Mouse (Mus musculus): ENCODE measurements around the gene Grb2.

Gene Grb2

DNA sequence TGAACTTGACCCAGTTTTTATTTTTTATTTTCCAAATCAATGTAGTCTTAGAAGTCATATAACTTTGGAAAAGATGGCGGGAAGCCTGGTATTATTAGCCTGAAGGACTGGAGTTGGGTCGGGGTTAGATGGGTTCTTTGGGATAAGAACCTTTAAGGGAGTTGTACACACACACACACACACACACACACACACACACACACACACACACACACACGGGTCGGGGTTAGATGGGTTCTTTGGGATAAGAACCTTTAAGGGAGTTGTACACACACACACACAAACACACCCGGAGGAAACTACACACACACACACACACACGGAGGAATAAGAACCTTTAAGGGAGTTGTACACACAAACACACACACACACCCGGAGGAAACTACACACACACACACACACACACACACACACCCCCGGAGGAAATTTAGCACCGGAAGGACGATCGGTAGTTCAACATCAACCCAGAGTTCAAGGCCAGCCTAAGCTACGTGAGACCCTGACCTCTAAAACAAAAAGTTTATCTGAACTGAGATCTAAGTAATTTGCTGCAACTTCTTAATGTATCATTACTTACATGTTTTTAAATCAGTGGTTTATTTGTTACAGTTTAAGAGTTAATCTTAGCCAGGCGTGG, 79.8 kb downstream of the Grb2 start:
- DNase-seq (ENCODE audit: low read depth, low spot score) = peak; percentile 53

DNA sequence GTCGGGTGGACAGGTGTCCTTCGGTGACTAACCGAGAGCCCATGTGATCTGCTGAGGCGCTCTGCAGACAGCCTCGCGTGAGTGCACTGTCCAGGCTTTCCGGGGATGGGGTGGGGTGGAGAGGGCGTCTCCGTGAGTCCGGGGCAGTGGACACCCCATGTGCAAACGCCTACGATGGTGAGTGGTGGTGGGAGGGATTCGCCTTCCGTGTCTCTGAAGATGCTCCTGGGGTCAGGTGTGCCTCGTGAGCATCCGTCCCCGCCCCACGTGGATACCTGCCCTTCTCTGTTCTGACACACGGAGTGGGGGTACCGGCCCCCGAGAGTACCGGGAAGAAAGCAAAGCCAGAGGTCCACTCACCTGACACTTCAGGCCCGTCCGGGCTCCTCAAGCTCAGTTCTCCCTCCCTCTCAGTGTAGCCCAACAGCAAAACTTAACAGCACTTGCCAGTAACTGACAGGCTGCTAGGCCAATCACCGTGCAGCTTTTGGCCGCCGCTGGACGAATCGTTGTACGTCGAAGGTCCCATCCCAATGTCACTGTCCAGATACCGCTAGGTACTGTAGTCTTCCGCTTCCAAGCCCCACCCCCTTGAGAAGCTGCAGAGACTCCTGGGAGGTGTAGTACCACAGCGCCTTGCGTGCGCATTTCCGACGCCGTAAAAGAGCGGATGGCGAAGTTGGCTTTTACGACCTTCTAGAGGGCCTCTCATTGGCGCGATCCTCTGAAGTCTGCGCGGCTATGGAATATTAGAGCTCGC, 80.5 kb downstream of the Grb2 start, which contains the start of gene Slc25a19:
Gene Slc25a19 (minus strand): TSS at position 591 of the 760 bp plus-strand sequence.
- DNase-seq (ENCODE audit: low read depth, low spot score) = peak; percentile 100

DNA sequence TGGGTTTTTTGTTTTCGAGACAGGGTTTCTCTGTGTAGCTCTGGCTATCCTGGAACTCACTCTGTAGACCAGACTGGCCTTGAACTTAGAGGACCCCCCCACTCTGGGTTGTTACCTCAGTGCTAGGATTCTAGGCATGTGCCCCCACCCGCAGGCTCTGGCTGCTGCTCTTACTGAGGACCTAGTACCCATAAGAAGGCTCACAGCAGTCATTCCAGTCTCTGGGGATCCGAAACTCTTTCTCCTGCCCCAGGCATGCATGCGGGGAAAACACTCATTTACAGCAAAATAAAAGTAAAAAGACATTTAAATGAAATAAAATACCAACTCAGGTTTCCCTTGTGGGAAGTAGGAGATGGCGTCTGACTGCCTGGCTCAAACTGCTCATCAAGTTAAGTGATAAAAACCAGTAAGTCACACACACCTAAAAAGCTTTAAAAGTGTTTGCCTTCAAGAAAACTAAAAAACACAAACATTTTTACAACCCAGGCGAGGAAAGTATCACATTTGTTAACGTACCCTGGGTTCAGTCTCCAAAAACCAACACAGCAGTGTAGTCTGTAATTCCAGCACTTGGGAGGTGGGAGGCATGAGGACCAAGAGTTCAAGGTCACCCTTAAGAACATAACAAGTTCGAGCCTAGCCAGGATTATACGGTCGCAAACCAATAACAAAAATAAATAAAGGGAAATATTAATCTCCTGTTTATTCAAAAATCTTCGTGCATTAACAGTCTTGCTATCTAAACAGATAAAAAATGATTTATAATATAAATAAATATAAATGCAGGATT, 81.4 kb downstream of the Grb2 start:
- no peak for DNase-seq (ENCODE audit: low read depth, low spot score)

DNA sequence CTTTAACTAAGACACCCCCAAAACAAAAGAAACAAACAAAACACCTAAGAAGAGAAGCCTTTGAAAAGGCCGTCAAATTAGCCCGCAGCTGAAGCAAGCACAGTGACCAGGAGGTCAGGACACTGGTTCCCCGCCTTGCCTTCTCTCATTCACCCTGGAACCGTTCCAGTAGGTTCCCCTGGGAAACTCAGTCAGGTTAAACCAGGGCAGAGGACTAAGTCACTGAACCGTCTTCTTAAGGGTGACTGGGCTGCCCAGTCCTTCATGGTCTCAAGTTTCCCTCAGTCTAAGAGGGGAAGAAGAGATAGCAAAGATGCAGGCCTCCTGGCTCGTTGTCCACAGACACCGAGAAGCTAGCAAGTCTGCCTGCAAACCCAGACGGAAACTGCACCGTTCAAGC, 82.5 kb downstream of the Grb2 start:
- no peak for DNase-seq (ENCODE audit: low read depth, low spot score)

DNA sequence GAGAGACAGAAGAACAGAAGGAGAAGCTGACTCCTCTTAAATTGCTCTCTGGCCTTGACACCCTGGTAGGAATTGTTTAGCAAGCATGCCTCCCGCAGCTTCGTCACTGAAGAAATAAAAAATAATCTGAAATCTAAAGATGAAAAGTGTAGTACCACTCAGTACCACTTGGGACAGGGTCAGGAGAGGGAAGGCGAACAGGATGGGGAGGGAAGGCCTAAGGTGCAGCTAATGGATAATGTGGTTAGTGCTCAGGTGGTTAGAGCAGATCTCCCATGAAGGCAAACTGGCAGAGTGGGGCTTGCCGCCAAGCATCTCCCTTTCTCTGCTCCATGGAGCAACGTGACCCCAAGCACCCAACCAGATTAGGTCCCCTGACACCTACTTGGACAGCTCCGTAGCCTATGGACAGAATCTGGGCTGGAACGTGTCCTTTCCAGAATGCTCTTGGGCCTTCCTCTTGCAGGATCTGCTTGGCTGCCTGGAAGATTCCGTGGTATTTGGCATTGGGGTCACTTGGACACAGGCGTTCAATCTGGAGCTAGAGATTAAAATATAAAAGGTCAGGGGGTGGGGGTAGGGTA, 84.8 kb downstream of the Grb2 start:
- DNase-seq (ENCODE audit: low read depth, low spot score) = peak; percentile 69

DNA sequence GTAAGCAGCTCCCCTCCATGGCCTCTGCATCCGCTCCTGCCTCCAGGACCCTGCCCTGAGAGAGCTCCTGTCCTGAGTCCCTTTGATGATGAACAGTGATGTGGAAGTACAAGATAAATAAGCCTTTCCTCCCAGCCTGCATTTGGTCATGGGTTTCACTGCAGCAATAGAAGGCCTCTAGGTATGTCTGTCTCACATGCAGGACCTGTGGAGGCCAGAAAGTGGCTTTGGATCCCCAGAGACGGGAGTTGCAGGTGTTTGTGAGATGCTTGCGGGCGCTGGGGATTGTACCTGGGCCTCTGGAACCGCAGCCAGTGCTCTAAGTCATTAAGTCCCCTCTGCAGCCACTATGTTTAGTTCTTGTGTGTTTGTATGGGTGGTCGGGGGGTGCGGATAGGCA, 88.4 kb downstream of the Grb2 start:
- no peak for DNase-seq (ENCODE audit: low read depth, low spot score)

DNA sequence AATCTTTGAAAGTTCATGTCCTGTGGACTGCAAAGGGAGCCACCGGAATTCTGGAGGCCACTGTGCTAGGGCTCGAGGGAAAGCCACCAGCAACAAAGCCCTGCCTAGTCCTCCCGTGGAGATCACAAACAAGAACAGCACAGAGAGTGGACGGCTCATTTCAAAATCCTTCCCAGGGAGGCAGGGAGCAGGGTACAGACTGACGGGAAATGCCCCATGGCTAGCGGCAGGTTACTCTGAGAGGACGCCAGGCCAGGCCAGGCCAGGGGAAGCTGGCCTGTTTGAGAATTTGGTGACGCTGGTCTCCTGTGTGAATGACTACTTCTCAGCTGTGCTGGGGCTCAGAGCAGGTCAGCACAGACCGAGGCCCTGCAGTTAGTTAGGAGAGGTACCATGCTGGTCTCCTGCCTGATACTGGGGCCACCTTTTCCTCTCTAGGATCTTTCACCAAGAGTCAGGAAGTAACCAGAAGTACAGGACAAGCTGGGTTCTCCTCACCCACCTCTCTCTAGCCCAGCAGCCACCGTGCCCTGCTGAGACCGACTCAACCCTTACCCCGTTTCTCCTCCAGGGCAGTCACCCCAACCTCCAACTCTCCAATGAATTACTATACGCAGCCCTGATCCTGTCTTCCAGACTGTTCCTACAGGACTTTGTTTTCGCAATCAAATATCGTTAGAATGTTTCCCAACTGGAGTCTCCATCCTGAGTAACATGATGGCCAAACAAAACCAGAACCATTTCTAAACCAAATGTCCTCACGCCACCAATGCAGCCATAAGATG, 89.5 kb downstream of the Grb2 start:
- no peak for DNase-seq (ENCODE audit: low read depth, low spot score)

DNA sequence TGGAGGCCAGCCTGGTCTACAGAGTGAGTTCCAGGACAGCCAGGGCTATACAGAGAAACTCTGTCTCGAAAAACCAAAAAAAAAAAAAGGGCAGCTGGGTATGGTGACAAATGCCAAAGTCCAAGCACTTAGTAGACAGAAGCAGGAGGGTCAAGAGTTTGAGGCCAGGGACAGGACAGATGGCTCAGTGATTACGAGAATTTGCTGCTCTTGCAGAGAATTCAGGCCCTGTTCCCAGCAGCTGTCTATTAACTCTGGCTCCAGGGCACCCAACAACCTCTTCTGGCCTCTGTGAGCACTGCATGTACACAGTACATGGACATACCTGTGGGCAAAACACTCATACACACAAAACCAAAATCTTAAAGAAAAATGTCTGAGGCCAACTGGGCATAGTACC, 90.4 kb downstream of the Grb2 start:
- no peak for DNase-seq (ENCODE audit: low read depth, low spot score)

DNA sequence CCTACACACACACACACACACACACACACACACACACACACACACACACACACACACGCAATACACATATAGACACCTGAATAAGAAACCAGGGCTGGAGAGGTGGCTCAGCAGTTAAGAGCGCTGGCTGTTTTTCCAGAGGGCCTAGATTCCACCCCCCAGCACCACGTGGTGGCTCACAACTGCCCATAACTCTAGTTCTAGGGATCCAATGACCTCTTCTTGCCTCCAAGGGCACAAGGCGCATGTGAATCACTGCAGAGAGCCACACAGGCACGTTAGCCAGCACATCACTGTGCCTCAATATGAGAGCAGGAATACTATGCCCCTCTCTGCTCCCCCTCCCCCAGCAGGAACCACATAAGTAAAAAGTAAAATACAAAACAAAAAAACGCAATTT, 91.5 kb downstream of the Grb2 start:
- peak; percentile 71 for DNase-seq (ENCODE audit: low read depth, low spot score)

DNA sequence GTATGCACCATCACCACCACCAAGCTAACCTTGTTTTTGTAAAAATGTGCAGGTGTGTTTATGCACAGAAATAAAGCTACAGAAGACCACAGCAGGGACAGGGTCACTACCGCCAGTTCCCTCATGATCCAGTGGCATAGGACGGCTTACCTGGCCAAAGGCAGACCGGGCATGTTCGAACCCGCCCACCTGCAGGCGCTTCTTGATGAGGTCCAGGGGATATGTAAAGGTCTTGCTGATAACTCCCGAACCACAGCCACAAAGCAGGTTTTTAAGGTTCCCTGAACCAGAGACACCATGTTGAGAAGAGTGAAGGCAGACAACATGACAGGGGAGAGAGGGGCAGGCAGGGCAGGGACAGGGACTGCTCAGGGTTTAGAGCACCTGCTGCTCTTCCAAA, 92.0 kb downstream of the Grb2 start:
- no peak for DNase-seq (ENCODE audit: low read depth, low spot score)

DNA sequence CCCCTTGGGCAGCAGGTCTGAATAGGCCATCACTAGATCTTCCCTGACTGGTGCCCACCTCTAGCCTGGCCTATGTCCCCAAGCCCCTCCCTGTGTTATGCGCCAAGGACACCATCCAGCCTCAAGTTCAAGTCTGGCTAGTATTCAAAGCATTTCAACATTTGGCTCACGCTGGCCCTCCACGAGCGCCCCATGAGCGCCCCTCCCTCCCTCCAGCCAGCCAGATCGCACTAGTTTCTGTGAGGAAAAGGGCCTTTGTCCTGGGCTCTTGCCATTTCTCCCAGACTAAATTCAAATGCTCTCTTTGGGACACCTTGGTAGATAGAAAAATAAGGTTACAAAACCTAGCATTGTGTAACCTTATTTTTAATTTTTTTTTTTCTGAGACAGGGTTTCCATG, 92.5 kb downstream of the Grb2 start:
- DNase-seq (ENCODE audit: low read depth, low spot score) = no peak

DNA sequence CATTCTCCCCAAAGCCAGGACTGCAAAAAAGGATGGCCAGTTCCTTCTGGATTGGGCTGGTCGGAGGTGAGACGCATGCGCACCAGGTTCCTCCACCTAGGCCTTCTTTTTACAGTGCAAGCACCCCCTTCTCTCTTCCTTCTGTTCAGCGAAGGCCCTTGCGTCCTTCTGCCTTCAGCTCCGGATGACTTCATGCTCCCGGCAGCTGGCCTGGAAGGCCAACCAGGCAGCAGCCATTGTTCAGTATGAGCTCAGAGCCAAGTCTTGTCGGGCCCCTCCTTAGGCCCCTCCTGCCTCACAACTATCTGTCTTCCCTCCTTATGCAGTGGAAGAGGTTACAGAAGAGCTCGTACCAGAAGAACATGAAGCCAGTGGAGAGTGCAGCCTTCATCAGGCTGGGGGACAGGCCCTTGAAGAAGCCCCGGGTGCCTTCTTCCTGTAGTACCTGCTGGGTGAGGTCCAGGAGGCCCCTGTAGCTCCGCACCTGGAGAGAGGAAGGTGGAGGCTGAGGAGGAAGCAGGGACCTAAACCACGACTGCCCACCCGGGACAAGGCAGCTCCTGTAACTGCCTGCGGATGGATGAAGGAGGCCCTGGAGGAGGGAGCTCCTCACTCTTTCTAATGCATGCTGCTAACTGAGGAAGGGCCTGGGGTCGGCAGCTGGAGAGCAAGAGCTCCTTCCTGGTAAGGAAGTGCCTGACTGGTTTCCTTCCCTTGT, 93.1 kb downstream of the Grb2 start:
- peak; percentile 89 for DNase-seq (ENCODE audit: low read depth, low spot score)

DNA sequence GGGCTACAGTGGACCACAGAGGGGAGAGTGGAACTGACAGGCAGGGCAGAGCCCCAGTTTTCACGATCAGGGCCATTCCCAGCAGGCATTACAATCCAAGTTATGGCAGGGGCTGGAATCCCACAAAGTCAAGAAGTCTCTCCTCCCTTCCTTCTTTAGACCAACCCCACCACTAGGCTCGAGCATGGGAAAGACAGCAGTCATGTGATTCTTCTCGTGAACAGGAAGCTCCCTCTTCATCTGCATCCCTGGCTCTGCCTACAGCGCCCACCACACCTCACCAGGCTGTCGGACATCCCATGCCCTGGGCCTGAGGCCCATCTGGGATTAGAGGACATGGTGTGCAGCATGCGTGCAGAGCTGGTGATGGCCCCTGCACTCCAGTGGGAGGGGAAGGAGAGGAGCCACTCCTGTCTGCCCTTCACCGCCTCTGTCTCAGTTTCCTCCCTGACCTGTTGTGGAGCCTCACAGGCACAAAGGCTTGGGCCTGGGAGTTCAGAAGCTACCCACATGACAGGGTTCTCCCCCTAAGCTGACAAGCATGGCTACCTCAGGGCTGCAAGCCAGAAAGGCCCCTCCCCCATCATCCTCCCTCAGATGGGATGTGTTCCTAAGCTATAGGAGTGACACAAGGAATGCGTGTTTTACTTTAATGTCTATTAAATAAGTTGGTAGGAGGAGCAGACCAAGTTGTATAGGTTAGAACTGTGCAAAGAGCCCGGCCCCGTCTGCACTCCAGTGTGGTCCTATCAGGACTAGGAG, 93.9 kb downstream of the Grb2 start:
- peak; percentile 65 for DNase-seq (ENCODE audit: low read depth, low spot score)

DNA sequence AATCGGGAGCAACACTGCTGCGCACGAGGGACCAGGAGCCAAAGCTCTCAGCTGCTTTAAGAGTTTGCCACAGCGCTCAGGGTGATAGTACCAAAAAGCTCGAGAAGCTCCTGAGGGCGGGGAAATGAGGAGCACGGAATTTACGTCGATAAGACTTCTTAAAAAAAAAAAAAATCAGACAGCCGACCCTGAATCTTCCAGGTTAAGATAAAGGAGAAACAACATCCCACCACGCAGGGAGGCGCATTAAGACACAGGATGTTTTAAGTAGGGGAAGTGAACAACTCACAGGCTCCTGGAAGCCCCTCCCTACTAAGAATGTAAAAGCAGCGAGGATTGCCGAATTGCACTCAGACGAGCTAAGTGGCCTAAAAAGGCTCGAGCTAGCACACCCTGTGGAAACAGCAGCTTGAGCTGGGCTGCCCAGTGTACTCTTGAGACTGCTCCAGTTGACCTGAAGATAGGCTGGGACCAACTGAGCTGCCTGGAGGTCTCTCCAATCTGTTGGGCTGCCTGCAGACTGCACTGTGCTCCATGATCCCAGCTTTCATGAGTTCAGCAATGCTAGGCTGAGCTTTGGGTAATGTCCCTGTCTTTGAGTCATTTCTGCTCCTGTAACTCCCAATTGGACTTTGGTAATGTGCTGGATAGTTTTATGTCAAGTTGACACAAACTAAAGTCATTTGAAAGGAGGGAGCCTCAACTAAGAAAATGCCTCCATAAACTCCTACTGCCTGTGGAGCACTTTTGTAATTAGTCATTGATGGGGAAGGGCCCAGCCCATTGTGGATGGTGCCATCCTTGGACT, 95.1 kb downstream of the Grb2 start:
- DNase-seq (ENCODE audit: low read depth, low spot score) = no peak

DNA sequence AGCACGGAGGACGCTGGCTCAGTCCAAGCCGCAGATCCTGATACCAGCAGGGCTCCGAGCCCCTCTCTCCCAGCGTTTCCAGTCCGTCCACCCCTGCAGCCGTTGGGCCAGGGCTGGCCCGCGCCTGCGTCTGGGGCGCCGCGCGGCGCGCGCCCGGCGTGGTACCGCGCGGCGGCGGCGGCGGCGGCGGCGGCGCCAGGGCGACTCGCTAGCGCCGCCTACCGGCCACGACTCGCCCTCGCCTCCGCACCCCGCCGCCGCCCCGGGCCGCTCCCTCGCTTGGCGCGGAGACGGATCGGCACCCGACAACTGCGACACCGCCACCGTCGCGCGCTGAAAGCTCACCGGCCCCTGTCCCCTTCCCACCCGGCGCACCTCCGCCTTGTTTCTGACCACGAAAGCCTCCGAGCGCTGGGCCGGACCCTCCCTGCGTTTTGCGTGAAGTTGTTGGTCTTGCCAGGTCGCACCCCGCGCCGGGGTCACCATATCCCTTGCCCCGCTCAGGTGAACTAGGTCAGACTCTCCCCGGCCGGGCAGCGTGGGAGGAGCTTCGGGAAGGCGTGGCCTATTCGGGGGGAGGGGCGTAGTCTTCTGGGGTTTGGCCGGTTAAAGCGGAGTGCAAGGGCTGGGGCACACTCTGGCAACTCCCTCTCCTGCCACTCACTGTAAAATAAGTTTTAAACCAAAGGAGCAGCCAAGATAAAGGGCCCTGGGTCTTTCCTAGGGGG, 95.8 kb downstream of the Grb2 start, which contains the start of gene Mif4gd:
Gene Mif4gd (minus strand): TSS at position 560 of the 728 bp plus-strand sequence.
- DNase-seq (ENCODE audit: low read depth, low spot score) = peak; percentile 96

DNA sequence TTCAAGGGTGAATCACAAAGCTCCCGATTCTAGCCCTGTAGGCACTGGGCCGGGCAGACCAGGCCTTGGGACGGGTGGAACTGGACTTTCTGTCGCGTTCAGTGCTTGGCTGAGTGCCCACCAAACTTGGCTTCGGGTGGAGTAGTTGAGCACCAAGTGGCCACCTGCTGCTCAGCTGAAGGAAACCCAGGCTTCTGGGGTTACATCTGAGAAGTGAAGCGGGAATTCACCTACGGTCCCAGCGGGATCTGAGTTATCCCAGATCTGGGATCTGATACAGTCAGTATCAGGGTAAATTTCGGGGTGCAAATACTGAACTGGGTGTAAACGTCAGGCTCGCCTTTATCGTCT, 96.4 kb downstream of the Grb2 start:
- DNase-seq (ENCODE audit: low read depth, low spot score) = peak; percentile 44

DNA sequence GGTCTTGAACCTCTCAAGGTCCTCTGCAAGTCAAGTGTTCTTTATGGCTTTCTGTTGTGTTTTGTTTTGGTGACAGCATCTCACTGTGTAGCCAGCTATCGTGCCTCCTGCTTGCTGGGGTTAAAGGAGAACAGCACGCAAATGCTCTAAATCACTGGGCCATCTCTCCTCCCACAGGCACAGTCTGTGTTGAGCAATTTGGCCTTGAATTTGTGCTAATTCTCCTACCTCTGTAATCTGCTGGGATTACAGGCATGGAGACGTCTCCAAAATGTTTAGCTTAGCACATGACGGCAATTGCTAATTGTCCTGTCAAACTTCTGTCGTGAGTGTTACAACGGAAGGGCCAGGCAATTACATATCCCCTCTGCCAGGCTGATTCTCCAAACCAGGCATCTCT, 97.2 kb downstream of the Grb2 start:
- no peak for DNase-seq (ENCODE audit: low read depth, low spot score)

DNA sequence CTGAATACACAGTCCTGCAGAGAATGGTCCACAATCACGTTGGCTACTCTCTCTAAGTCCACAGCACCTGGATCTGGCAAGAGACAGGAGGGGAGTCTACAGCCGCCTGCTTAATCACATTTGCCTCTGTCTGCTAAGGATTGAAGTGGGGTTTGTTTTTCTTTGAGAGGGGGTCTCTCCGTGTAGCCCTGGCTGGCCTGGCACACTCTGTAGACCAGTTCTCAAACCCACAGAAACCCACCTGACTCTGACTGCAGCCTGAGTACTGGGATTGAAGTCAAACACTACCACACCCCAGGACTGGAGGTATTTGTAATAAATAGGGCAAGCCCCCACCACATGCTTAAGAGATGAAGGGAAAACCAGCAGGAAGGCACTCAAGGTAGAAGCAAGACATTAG, 98.8 kb downstream of the Grb2 start:
- DNase-seq (ENCODE audit: low read depth, low spot score) = no peak

Data from R1 (cell line).